Mouse (Mus musculus) stomach, postnatal 0 days (tissue): Measurements from ENCODE around the gene Fzd10. TPM values are rescaled to one million over a fixed set of nuclear protein-coding genes. Genes with fewer than 3 reads are reported as not detected.
A peak's percentile ranks its signal among the peaks of the same experiment; 100 is the strongest.

Experiments used
- ATAC-seq: fragments of 200-750 bp; cut with Nextera tagmentation; 2 replicates; pipeline ENCODE4 v1.8.0; 2017; ENCODE audit not compliant: low FRiP score, low TSS enrichment
- DNase-seq: peaks from one replicate; pipeline ENCODE4 v3.0.0-alpha.2; 2016; ENCODE audit warnings: low spot score
- H3K27ac ChIP-seq: fragments of 300-500 bp; sonication (generic); replicated peaks from 2 replicates; pipeline ENCODE4 v1.5.1; 2014; ENCODE audit warnings: mild to moderate bottlenecking, control low read depth
- H3K27me3 ChIP-seq: fragments of 300-500 bp; sonication (generic); 2 replicates; pipeline ENCODE4 v1.6.1; 2014; ENCODE audit warnings: low read length; ENCODE audit not compliant: control insufficient read depth, insufficient read depth
- H3K36me3 ChIP-seq: fragments of 300-500 bp; sonication (generic); 2 replicates; pipeline ENCODE4 v1.6.1; 2014; ENCODE audit warnings: low read length, mixed read lengths; ENCODE audit not compliant: control insufficient read depth, insufficient read depth
- H3K4me1 ChIP-seq: fragments of 300-500 bp; sonication (generic); replicated peaks from 2 replicates; pipeline ENCODE4 v1.6.1; 2014; ENCODE audit warnings: antibody characterized with exemption; ENCODE audit not compliant: control insufficient read depth, insufficient read depth
- H3K4me2 ChIP-seq: fragments of 300-500 bp; sonication (generic); replicated peaks from 2 replicates; pipeline ENCODE4 v1.6.1; 2014; ENCODE audit warnings: low read depth, mild to moderate bottlenecking, control low read depth, moderate library complexity
- H3K4me3 ChIP-seq: fragments of 300-500 bp; sonication (generic); 2 replicates; pipeline ENCODE4 v1.5.1; 2014; ENCODE audit warnings: low read depth, low read length, control low read depth
- H3K9ac ChIP-seq: fragments of 300-500 bp; sonication (generic); 2 replicates; pipeline ENCODE4 v1.6.1; 2014; ENCODE audit warnings: mild to moderate bottlenecking, low read length, control low read depth, mixed read lengths
- H3K9me3 ChIP-seq: fragments of 300-500 bp; sonication (generic); 2 replicates; pipeline ENCODE4 v1.6.1; 2016; ENCODE audit warnings: low read length; ENCODE audit not compliant: control insufficient read depth
- CTCF ChIP-seq: IDR thresholded peaks from 2 replicates; pipeline ENCODE4 v1.5.1; 2016; ENCODE audit warnings: antibody characterized with exemption, low read depth, mild to moderate bottlenecking, moderate library complexity
- EP300 ChIP-seq: optimal IDR thresholded peaks from 2 replicates; pipeline ENCODE3; 2016; ENCODE audit warnings: antibody characterized with exemption
- WGBS: fragments of 180-500 bp; shearing (Covaris S2); extraction: QIAGEN DNeasy Blood & Tissue Kit; methylation state at CpG from one replicate; pipeline ENCODE4 v1.1.7; 2014; 5-methylcytosine and 5-hydroxymethylcytosine counted together
- polyA plus RNA-seq: library from polyadenylated mRNA; unstranded; fragments of >200 nt; fragmentation: Nextera tagmentation; extraction: Ambion mirVana; gene quantifications from 2 replicates; pipeline ENCODE4 v1.2.1, GENCODE M21; 2015

Fzd10 gene
- polyA plus RNA-seq, 1 experiment from 2014 or later, result 2.9 TPM

GRCm38 (mm10) chr5:128580931-128581330 is 19.7 kb upstream of the Fzd10 start:
- no peak overlapping the region for H3K9ac ChIP-seq
- no peaks in the 10 kb centered on the region for H3K36me3 ChIP-seq
- TF ChIP-seq CTCF, result no peak
- no peak for TF ChIP-seq EP300
- no peaks in the 10 kb centered on the region for H3K9me3 ChIP-seq
- H3K27me3 ChIP-seq, result no peaks in the 10 kb centered on the region
- H3K4me1 ChIP-seq, result peaks cover 3% of the 10 kb centered on the region; the same call in 1 of the 2 replicates
- DNase-seq (peak; percentile 19), ATAC-seq (peak; percentile 34; the same call in 1 of the 2 replicates)
- no peak overlapping the region for H3K4me3 ChIP-seq
- H3K4me2 ChIP-seq, result no peak overlapping the region
- WGBS, result 53% methylated on average over 4 of the region's 4 CpGs
- peak overlapping the region; percentile 40 for H3K27ac ChIP-seq

- Histone ChIP-seq H3K9me3 (no peaks in the 10 kb centered on the region), H3K27me3 (no peaks in the 10 kb centered on the region), H3K36me3 (no peaks in the 10 kb centered on the region), H3K4me1 (peaks cover 3% of the 10 kb centered on the region; the same call in 1 of the 2 replicates), H3K4me3 (no peak overlapping the region), H3K4me2 (no peak overlapping the region), H3K27ac (peak overlapping the region; percentile 40), H3K9ac (no peak overlapping the region)
- no peak for TF ChIP-seq EP300
- no peak for ATAC-seq
- no peak for DNase-seq
- WGBS, result 51% methylated on average over 8 of the region's 8 CpGs
These were observed 19.1 kb upstream of the Fzd10 start for GRCm38 (mm10) chr5:128581516-128581921.

- no peak for DNase-seq
- 61% methylated on average over 1 of the region's 1 CpGs for WGBS
- no peak overlapping the region for H3K9ac ChIP-seq
These were observed 11.4 kb upstream of the Fzd10 start for GRCm38 (mm10) chr5:128589231-128589630.

GRCm38 (mm10) chr5:128593446-128593845 is 7.2 kb upstream of the Fzd10 start:
- WGBS, result 87% methylated on average over 13 of the region's 13 CpGs
- Histone ChIP-seq H3K36me3 (no peaks in the 10 kb centered on the region), H3K9ac (no peak overlapping the region), H3K9me3 (no peaks in the 10 kb centered on the region), H3K4me2 (no peak overlapping the region), H3K4me1 (no peaks in the 10 kb centered on the region), H3K27me3 (no peaks in the 10 kb centered on the region; the same call in 1 of the 2 replicates), H3K4me3 (no peak overlapping the region), H3K27ac (no peak overlapping the region)
- no peak for DNase-seq
- no peak for TF ChIP-seq CTCF
- no peak for TF ChIP-seq EP300
- no peak for ATAC-seq

More at GRCm38 (mm10) chr5:128589231-128589630, 11.4 kb upstream of the Fzd10 start:
- Histone ChIP-seq H3K4me3 (no peak overlapping the region), H3K4me2 (no peak overlapping the region), H3K27ac (no peak overlapping the region), H3K4me1 (no peaks in the 10 kb centered on the region), H3K9me3 (no peaks in the 10 kb centered on the region), H3K36me3 (no peaks in the 10 kb centered on the region), H3K27me3 (no peaks in the 10 kb centered on the region)
- ATAC-seq, result peak; percentile 79
- TF ChIP-seq EP300, result no peak
- TF ChIP-seq CTCF, result no peak

- H3K27me3 ChIP-seq, result peaks cover 2% of the 10 kb centered on the region; the same call in 1 of the 2 replicates
- DNase-seq (no peak), ATAC-seq (no peak)
- H3K4me3 ChIP-seq, result peak overlapping the region; percentile 34
- H3K4me2 ChIP-seq, result peak overlapping the region; percentile 49
- TF ChIP-seq EP300 (no peak), CTCF (no peak)
- 0 out of 2 replicates have a peak overlapping the region, but pooled peaks have one; percentile 4 for H3K27ac ChIP-seq
- H3K36me3 ChIP-seq, result no peaks in the 10 kb centered on the region
- no peaks in the 10 kb centered on the region for H3K9me3 ChIP-seq
- H3K9ac ChIP-seq, result peak overlapping the region; percentile 18; the same call in 1 of the 2 replicates
- H3K4me1 ChIP-seq, result no peaks in the 10 kb centered on the region
- 10% methylated on average over 20 of the region's 20 CpGs for WGBS
These were observed 3.8 kb upstream of the Fzd10 start for GRCm38 (mm10) chr5:128596813-128597212.

GRCm38 (mm10) chr5:128597381-128597780 is 3.3 kb upstream of the Fzd10 start:
- Histone ChIP-seq H3K9me3 (no peaks in the 10 kb centered on the region), H3K27ac (no peak overlapping the region), H3K36me3 (no peaks in the 10 kb centered on the region), H3K27me3 (peaks cover 5% of the 10 kb centered on the region; the same call in 1 of the 2 replicates), H3K4me2 (no peak overlapping the region; the same call in 1 of the 2 replicates), H3K9ac (no peak overlapping the region), H3K4me3 (0 out of 2 replicates have a peak overlapping the region, but pooled peaks have one; percentile 34), H3K4me1 (no peaks in the 10 kb centered on the region)
- DNase-seq (no peak), ATAC-seq (no peak)
- TF ChIP-seq CTCF (no peak), EP300 (no peak)
- 28% methylated on average over 4 of the region's 4 CpGs for WGBS
